Comparison of ENCODE assay signal across 8 mouse cellular contexts in the genomic region with DNA sequence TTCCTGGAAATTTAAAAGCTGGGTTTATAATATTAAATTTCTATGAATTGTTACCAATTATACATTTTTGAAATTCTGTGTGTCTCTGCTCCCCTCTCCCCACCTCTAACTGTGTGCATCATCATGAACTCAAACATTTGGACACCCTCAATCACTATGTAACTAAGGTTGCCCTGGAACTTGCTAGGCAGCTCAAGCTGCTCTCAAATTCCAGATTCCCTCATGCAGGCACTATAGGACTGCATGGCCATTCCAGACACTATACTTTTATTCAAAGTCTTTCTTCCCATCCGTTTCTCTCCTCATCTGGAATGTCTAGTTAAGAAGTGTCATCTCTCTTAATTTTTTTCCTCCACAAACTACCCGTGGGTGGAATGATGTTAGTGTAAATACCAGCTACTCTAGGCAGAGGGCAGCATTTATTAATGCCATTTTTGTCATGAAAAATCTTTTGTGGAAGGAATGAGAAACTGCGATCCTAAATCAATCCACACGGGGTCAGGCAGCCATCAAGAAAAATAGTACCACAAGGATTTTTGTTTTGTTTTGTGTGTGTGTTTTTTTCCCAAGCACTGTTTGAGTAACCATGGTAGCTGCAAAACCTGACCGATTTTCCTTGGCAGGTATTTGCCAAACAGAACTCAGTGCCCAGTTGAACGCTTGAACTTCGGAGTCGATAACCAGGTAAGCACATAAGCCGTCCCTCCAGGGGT. TPM values are rescaled to one million over a fixed set of nuclear protein-coding genes. Genes with fewer than 3 reads are reported as not detected.
DNase-seq lines count a peak whose midpoint lies in the region; ATAC-seq and TF ChIP-seq lines count a peak whose summit lies in the region.
"Had no signal": no experiment of that assay in that cellular context is flagged by ENCODE, and none has a peak within 500 bp of the region (broad histone marks: within the 10 kb centered on the region; RNA-seq: fewer than 3 reads in every experiment).

No protein-coding gene starts in this region.

- H3K36me3 ChIP-seq in hindbrain, embryonic 15.5 days = no peaks in the 10 kb centered on the region
- H3K36me3 ChIP-seq in midbrain, embryonic 15.5 days (replicated peaks) = no peaks in the 10 kb centered on the region

- WGBS in hindbrain, embryonic 15.5 days = 31% methylated on average over 9 of the region's 9 CpGs
- 35% methylated on average over 9 of the region's 9 CpGs for WGBS in midbrain, embryonic 15.5 days

- ATAC-seq in hindbrain, embryonic 15.5 days (ENCODE audit: low FRiP score, low read depth) = peak; percentile 72; the same call in 1 of the 2 replicates
- peak; percentile 83 for ATAC-seq in midbrain, embryonic 15.5 days (replicated peaks)

- DNase-seq in R1 (ENCODE audit: low read depth, low spot score) = peak; percentile 56
- DNase-seq in brain, embryonic 18.5 days (ENCODE audit: low read depth, low spot score) = peak; percentile 74
- peak; percentile 60 for DNase-seq in fibroblast of lung, adult 2 months (ENCODE audit: low read depth)
- DNase-seq in left cerebral cortex, adult 2 months (ENCODE audit: extremely low spot score in 1 of 2, low spot score in 2 of 2) = peak; percentile 43 to 56
- DNase-seq in gastrocnemius, adult 8-10 months (ENCODE audit: low spot score in 2 of 2) = no peak

- no peak overlapping the region for H3K27ac ChIP-seq in hindbrain, embryonic 15.5 days (replicated peaks)
- H3K27ac ChIP-seq in left cerebral cortex, adult 2 months = no peak overlapping the region
- no peak overlapping the region for H3K27ac ChIP-seq in midbrain, embryonic 15.5 days

- peak overlapping the region; percentile 18 for H3K4me2 ChIP-seq in hindbrain, embryonic 15.5 days
- H3K4me2 ChIP-seq in midbrain, embryonic 15.5 days = peak overlapping the region; percentile 31

- intact Hi-C loops in left cerebral cortex, adult 2 months (cut with DNase I) = loop anchor here (1.0 to 10.0 kb wide), 4 partner anchors 170 to 550 kb away; partner anchors contain the start of gene Nos1ap

- H3K27me3 ChIP-seq in hindbrain, embryonic 15.5 days = no peaks in the 10 kb centered on the region
- H3K27me3 ChIP-seq in midbrain, embryonic 15.5 days (replicated peaks) = no peaks in the 10 kb centered on the region

- no peak overlapping the region for H3K9ac ChIP-seq in hindbrain, embryonic 15.5 days
- H3K9ac ChIP-seq in midbrain, embryonic 15.5 days = no peak overlapping the region

- H3K4me1 ChIP-seq in hindbrain, embryonic 15.5 days (replicated peaks) = no peaks in the 10 kb centered on the region
- peaks cover 4% of the 10 kb centered on the region; the same call in 1 of the 2 replicates for H3K4me1 ChIP-seq in midbrain, embryonic 15.5 days

- peak; percentile 95 for TF ChIP-seq CTCF in left cerebral cortex, adult 2 months (IDR thresholded peaks at IDR 0.05)

- no peak overlapping the region for H3K4me3 ChIP-seq in hindbrain, embryonic 15.5 days
- no peak overlapping the region for H3K4me3 ChIP-seq in left cerebral cortex, adult 2 months
- no peak overlapping the region for H3K4me3 ChIP-seq in midbrain, embryonic 15.5 days

- H3K9me3 ChIP-seq in hindbrain, embryonic 15.5 days = no peaks in the 10 kb centered on the region
- no peaks in the 10 kb centered on the region for H3K9me3 ChIP-seq in midbrain, embryonic 15.5 days

RNA-seq across cellular contexts. Expression of gene Gm7694, which starts 13.7 kb away (rescaled TPM):
- 2.1 and 2.6 TPM in 2 replicates for polyA plus RNA-seq in hindbrain, embryonic 15.5 days (2015; fragmentation: Nextera tagmentation; extraction: Ambion mirVana)
- 1 to 10 TPM; 2.5 to 3.6 TPM for total RNA-seq in left cerebral cortex, adult 2 months (2021)
- 1.6 TPM in 2 replicates for polyA plus RNA-seq in midbrain, embryonic 15.5 days (2015; fragmentation: Nextera tagmentation; extraction: Ambion mirVana)
- total RNA-seq in gastrocnemius, adult 8-10 months (2022) = under 1 TPM; 0.15 to 0.68 (median 0.39) TPM

RNA-seq across cellular contexts. Expression of gene Sh2d1b1, which starts 15.3 kb away (rescaled TPM):
- polyA plus RNA-seq in hindbrain, embryonic 15.5 days (2015; fragmentation: Nextera tagmentation; extraction: Ambion mirVana) = 0.09 and 0.13 TPM in 2 replicates
- total RNA-seq in left cerebral cortex, adult 2 months (2021) = not detected
- 0.06 TPM in 1 of 2 replicates, not detected in the other for polyA plus RNA-seq in midbrain, embryonic 15.5 days (2015; fragmentation: Nextera tagmentation; extraction: Ambion mirVana)
- total RNA-seq in gastrocnemius, adult 8-10 months (2022) = not detected

RNA-seq across cellular contexts. Expression of gene Spata46, which starts 16.2 kb away (rescaled TPM):
- polyA plus RNA-seq in hindbrain, embryonic 15.5 days (2015; fragmentation: Nextera tagmentation; extraction: Ambion mirVana) = 0.61 and 1.2 TPM in 2 replicates
- not detected for total RNA-seq in left cerebral cortex, adult 2 months (2021)
- polyA plus RNA-seq in midbrain, embryonic 15.5 days (2015; fragmentation: Nextera tagmentation; extraction: Ambion mirVana) = 1.2 and 2.0 TPM in 2 replicates
- not detected for total RNA-seq in gastrocnemius, adult 8-10 months (2022)

RNA-seq across cellular contexts. Expression of gene Sh2d1b2, which starts 59.8 kb away (rescaled TPM):
- polyA plus RNA-seq in hindbrain, embryonic 15.5 days (2015; fragmentation: Nextera tagmentation; extraction: Ambion mirVana) = not detected in 2 replicates
- not detected for total RNA-seq in left cerebral cortex, adult 2 months (2021)
- not detected in 2 replicates for polyA plus RNA-seq in midbrain, embryonic 15.5 days (2015; fragmentation: Nextera tagmentation; extraction: Ambion mirVana)
- not detected for total RNA-seq in gastrocnemius, adult 8-10 months (2022)
- polyA plus RNA-seq: heart, embryonic 14.5 days had no signal

Comparison
In these comparisons a context has a peak if more than half of its experiments do, and no peak if none do; other contexts are left out.
1. DNase-seq: peak in R1 (single experiment), brain, embryonic 18.5 days (single experiment), fibroblast of lung, adult 2 months (single experiment) and left cerebral cortex, adult 2 months (2 of 2); none in gastrocnemius, adult 8-10 months (0 of 2).